Mouse (Mus musculus) stomach, embryonic 16.5 days (tissue): ENCODE measurements at regions not wholly inside any gene's neighbourhood (a gene's known extent, or its start where the extent isn't known, plus 50 kb on each side); places are given as distances from the start of the nearest gene placed in this dataset.

ENCODE experiments used
- ATAC-seq: fragments of 200-750 bp; cut with Nextera tagmentation; 2 replicates; pipeline ENCODE4 v1.8.0; 2017; ENCODE audit warnings: moderate number of reproducible peaks, moderate TSS enrichment; ENCODE audit not compliant: insufficient read depth, low FRiP score
- H3K27ac ChIP-seq: fragments of 300-500 bp; sonication (generic); 2 replicates; pipeline ENCODE4 v1.5.1; 2014; ENCODE audit warnings: low read length
- H3K27me3 ChIP-seq: fragments of 300-500 bp; sonication (generic); 2 replicates; pipeline ENCODE4 v1.6.1; 2014; ENCODE audit warnings: low read length, control low read depth, mixed read lengths; ENCODE audit not compliant: control insufficient read depth, insufficient read depth
- H3K36me3 ChIP-seq: fragments of 300-500 bp; sonication (generic); 2 replicates; pipeline ENCODE4 v1.6.1; 2014; ENCODE audit warnings: low read length; ENCODE audit not compliant: control insufficient read depth, insufficient read depth
- H3K4me1 ChIP-seq: fragments of 300-500 bp; sonication (generic); 2 replicates; pipeline ENCODE4 v1.6.1; 2014; ENCODE audit warnings: low read length, control low read depth, mixed read lengths; ENCODE audit not compliant: control insufficient read depth, insufficient read depth
- H3K4me2 ChIP-seq: fragments of 300-500 bp; sonication (generic); 2 replicates; pipeline ENCODE4 v1.6.1; 2014; ENCODE audit warnings: low read depth, low read length, mixed read lengths
- H3K4me3 ChIP-seq: fragments of 300-500 bp; sonication (generic); replicated peaks from 2 replicates; pipeline ENCODE4 v1.5.1; 2014; ENCODE audit warnings: mild to moderate bottlenecking, low read length
- H3K9ac ChIP-seq: fragments of 300-500 bp; sonication (generic); 2 replicates; pipeline ENCODE4 v1.6.1; 2014; ENCODE audit warnings: low read length
- H3K9me3 ChIP-seq: fragments of 300-500 bp; sonication (generic); replicated peaks from 2 replicates; pipeline ENCODE4 v1.6.1; 2016; ENCODE audit warnings: low read length, control low read depth; ENCODE audit not compliant: control insufficient read depth
- WGBS: fragments of 180-500 bp; shearing (Covaris S2); extraction: QIAGEN DNeasy Blood & Tissue Kit; methylation state at CpG from one replicate; pipeline ENCODE4 v1.1.7; 2014; 5-methylcytosine and 5-hydroxymethylcytosine counted together

- Histone ChIP-seq H3K36me3 (no peaks in the 10 kb centered on the region), H3K4me1 (no peaks in the 10 kb centered on the region), H3K27me3 (no peaks in the 10 kb centered on the region), H3K4me2 (no peak overlapping the region), H3K27ac (no peak overlapping the region), H3K9ac (no peak overlapping the region), H3K4me3 (no peak overlapping the region), H3K9me3 (no peaks in the 10 kb centered on the region)
- WGBS: 50% methylated on average over 2 of the region's 2 CpGs
- ATAC-seq: no peak
These were observed 662.9 kb downstream of the Nr4a2 start for GRCm38 (mm10) chr2:56460625-56461590.

GRCm38 (mm10) chr2:56459430-56459829 lies 664.4 kb downstream of the Nr4a2 start:
- Histone ChIP-seq H3K4me1 (no peaks in the 10 kb centered on the region), H3K9me3 (no peaks in the 10 kb centered on the region), H3K4me2 (no peak overlapping the region), H3K27me3 (no peaks in the 10 kb centered on the region), H3K27ac (no peak overlapping the region), H3K36me3 (no peaks in the 10 kb centered on the region), H3K9ac (no peak overlapping the region), H3K4me3 (no peak overlapping the region)
- no peak for ATAC-seq
- 68% methylated on average over 5 of the region's 5 CpGs for WGBS

- H3K9me3 ChIP-seq: no peaks in the 10 kb centered on the region
- no peak overlapping the region for H3K4me3 ChIP-seq
- no peak overlapping the region for H3K9ac ChIP-seq
- H3K27ac ChIP-seq: no peak overlapping the region
- no peaks in the 10 kb centered on the region for H3K4me1 ChIP-seq
- no peaks in the 10 kb centered on the region for H3K36me3 ChIP-seq
- ATAC-seq: no peak
- 22% methylated on average over 1 of the region's 1 CpGs for WGBS
- no peaks in the 10 kb centered on the region for H3K27me3 ChIP-seq
- no peak overlapping the region for H3K4me2 ChIP-seq
These were observed 666.2 kb downstream of the Nr4a2 start for GRCm38 (mm10) chr2:56457594-56457993.

GRCm38 (mm10) chr2:56455856-56456395 lies 667.9 kb downstream of the Nr4a2 start:
- Histone ChIP-seq H3K9ac (no peak overlapping the region), H3K4me2 (no peak overlapping the region), H3K36me3 (no peaks in the 10 kb centered on the region), H3K4me1 (no peaks in the 10 kb centered on the region), H3K4me3 (no peak overlapping the region), H3K9me3 (no peaks in the 10 kb centered on the region), H3K27me3 (no peaks in the 10 kb centered on the region), H3K27ac (no peak overlapping the region)
- 64% methylated on average over 10 of the region's 10 CpGs for WGBS
- no peak for ATAC-seq

- H3K27ac ChIP-seq: no peak overlapping the region
- peak overlapping the region; percentile 27; the same call in 1 of the 2 replicates for H3K4me2 ChIP-seq
- no peaks in the 10 kb centered on the region for H3K4me1 ChIP-seq
- H3K9ac ChIP-seq: no peak overlapping the region
- H3K9me3 ChIP-seq: no peaks in the 10 kb centered on the region
- WGBS: 16% methylated on average over 11 of the region's 11 CpGs
- no peak for ATAC-seq
- no peaks in the 10 kb centered on the region for H3K36me3 ChIP-seq
- no peaks in the 10 kb centered on the region for H3K27me3 ChIP-seq
- H3K4me3 ChIP-seq: no peak overlapping the region
These were observed 669.2 kb downstream of the Nr4a2 start for GRCm38 (mm10) chr2:56454611-56455066.

GRCm38 (mm10) chr2:56440916-56441315 lies 682.9 kb downstream of the Nr4a2 start:
- H3K9ac ChIP-seq: no peak overlapping the region
- no peaks in the 10 kb centered on the region for H3K27me3 ChIP-seq
- H3K9me3 ChIP-seq: no peaks in the 10 kb centered on the region
- WGBS: 73% methylated on average over 10 of the region's 10 CpGs
- H3K4me3 ChIP-seq: no peak overlapping the region
- H3K27ac ChIP-seq: no peak overlapping the region
- H3K36me3 ChIP-seq: no peaks in the 10 kb centered on the region
- ATAC-seq: no peak
- H3K4me2 ChIP-seq: no peak overlapping the region
- H3K4me1 ChIP-seq: no peaks in the 10 kb centered on the region
